Mouse (Mus musculus) stomach, postnatal 0 days (tissue): ENCODE data around the gene Jak2.

Experiments
- CTCF ChIP-seq: IDR thresholded peaks from 2 replicates; pipeline ENCODE4 v1.5.1; 2016; ENCODE audit warnings: antibody characterized with exemption, low read depth, mild to moderate bottlenecking, moderate library complexity
- EP300 ChIP-seq: optimal IDR thresholded peaks from 2 replicates; pipeline ENCODE3; 2016; ENCODE audit warnings: antibody characterized with exemption

- no peak for TF ChIP-seq CTCF
- TF ChIP-seq EP300, result no peak
Observed at GRCm38 (mm10) chr19:29204583-29204982, 47.0 kb upstream of the Jak2 start.
